Mouse (Mus musculus) brain, embryonic 14.5 days (tissue): ENCODE results near the gene Cmklr1.

Experiments used
- CTCF ChIP-seq: fragments of 200-500 bp; IDR thresholded peaks from 2 replicates; pipeline ENCODE4 v1.5.1; 2012; ENCODE audit warnings: inconsistent platforms, mild to moderate bottlenecking, moderate library complexity, borderline replicate concordance; ENCODE audit not compliant: insufficient read depth, insufficient read length; ENCODE audit errors: extremely low read depth
- POLR2A ChIP-seq: fragments of 200-500 bp; IDR thresholded peaks from 2 replicates; pipeline ENCODE4 v1.6.1; 2012; ENCODE audit warnings: mild to moderate bottlenecking, inconsistent platforms, borderline replicate concordance; ENCODE audit not compliant: poor library complexity, insufficient read depth, insufficient read length, severe bottlenecking; ENCODE audit errors: extremely low read depth

DNA sequence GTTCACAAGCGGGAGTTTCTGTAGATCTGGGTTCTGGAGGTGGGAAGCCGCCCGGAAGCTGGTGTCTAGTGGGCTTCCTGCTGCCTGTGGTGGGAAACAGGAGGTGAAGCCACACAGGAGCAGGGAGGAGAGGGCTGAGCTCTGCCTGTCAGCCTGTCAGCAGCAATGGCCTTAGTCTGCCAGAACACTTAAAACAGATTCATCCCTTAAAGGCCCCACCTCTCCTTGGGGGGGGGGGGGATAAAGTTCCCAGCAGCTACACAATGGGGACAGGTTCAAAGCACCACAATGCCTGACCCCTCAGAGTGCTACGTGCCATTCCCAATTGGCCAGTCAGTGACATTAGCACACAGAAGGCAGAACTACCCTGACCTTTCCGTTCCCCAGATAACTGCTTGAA lies 2.0 kb upstream of the Cmklr1 start:
- no peak for TF ChIP-seq POLR2A
- no peak for TF ChIP-seq CTCF
